Mouse (Mus musculus) cerebellum, adult (tissue): ENCODE data around the gene Osbp2.

Source experiments
- ATAC-seq: cut with Nextera tagmentation; 2 replicates; pipeline ENCODE4 v1.9.2; 2017; ENCODE audit warnings: mild to moderate bottlenecking, moderate library complexity, mixed read lengths; ENCODE audit not compliant: insufficient number of reproducible peaks, low FRiP score, low TSS enrichment

The Osbp2 gene

GRCm38 (mm10) chr11:3671000-3671628 is 192.6 kb downstream of the Osbp2 start:
- ATAC-seq: no peak

DNA sequence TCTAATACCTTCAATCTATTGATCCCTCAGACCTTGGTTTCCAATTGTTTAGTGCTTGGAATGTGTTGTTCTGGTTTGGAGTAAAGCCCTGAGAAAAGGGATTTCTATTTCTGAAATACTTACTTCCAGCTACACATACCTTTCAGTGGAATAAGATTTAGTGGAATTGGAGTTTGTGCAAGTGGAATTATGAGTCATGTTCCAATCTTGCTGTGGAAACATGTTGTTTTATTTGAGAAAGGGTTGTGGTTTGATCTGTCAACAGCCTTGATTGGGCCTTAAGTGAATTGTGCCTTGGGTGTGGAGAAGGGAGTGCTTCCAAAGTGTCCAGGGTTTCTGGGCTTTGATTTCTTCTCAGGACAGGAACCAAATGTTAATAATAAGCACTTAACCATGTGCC is 193.9 kb downstream of the Osbp2 start:
- no peak for ATAC-seq

DNA sequence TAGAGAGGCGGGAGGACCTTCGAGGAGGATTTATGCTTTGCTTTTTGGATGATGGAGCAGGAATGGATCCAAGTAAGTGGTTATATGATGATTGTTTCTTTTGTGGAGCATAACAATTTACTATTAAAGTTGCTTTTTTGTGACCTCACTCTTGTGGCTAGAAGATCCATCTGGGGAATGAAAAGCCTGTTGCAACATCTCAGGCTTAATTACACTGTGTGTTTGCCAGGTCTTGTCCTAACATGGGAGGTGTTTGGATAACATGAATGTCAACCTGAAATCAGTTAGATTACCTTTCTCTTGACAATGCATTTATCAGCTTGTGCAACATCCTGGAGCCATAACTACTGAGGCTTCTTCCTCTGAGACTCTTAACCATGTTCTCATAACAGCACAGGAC is 194.9 kb downstream of the Osbp2 start:
- ATAC-seq: no peak

GRCm38 (mm10) chr11:3667506-3667905 is 196.2 kb downstream of the Osbp2 start:
- no peak for ATAC-seq

- no peak for ATAC-seq
Measured at GRCm38 (mm10) chr11:3661964-3662363, 201.7 kb downstream of the Osbp2 start.
